Mouse (Mus musculus) gastrocnemius, postnatal 25 days (tissue): ENCODE measurements around the gene Rnf141. TPM values are rescaled to one million over a fixed set of nuclear protein-coding genes. Genes with fewer than 3 reads are reported as not detected.

Source experiments
- DNase-seq: peaks from one replicate; pipeline ENCODE4 v3.0.0; 2022
- microRNA-seq, 2 experiments: library from miRNA; unstranded; fragments of <30 nt; microRNA quantifications; one replicate each; pipeline ENCODE4 v1.2.0; 2021; ENCODE audit warnings: borderline replicate concordance in 2 of 2
- total RNA-seq, 2 experiments: library from RNA; stranded (reverse); gene quantifications; 1 replicate in 1 of 2; 2 replicates in 1 of 2; pipeline ENCODE4 v1.2.3; 2021

Rnf141 gene
- total RNA-seq, 2 experiments from 2014 or later = 16.8 to 18.6 TPM

- peak; percentile 50 for DNase-seq
Measured at GRCm38 (mm10) chr7:110768451-110769064, 75.7 kb downstream of the Rnf141 start.

GRCm38 (mm10) chr7:110768001-110768400 is 76.3 kb downstream of the Rnf141 start, which contains the start of gene Ampd3:
Ampd3 (plus strand) TSS chr7:110768206.
- DNase-seq = no peak

GRCm38 (mm10) chr7:110762605-110763180 is 81.6 kb downstream of the Rnf141 start:
- no peak for DNase-seq

- DNase-seq = no peak
Measured at GRCm38 (mm10) chr7:110756440-110756839, 87.8 kb downstream of the Rnf141 start.

- peak; percentile 36 for DNase-seq
Measured at GRCm38 (mm10) chr7:110753926-110754330, 90.3 kb downstream of the Rnf141 start.

GRCm38 (mm10) chr7:110753310-110753709 is 90.9 kb downstream of the Rnf141 start:
- no peak for DNase-seq

- no peak for DNase-seq
Measured at GRCm38 (mm10) chr7:110751634-110752033, 92.6 kb downstream of the Rnf141 start.

- no peak for DNase-seq
Measured at GRCm38 (mm10) chr7:110750834-110751233, 93.4 kb downstream of the Rnf141 start.

Small RNA genes within 50 kb of the gene (microRNA-seq; reads per million reads assigned to microRNA genes)
- 0 reads per million in 2 experiments for gene Gm47282

Other genes with a start within 250 kb of the Rnf141 start
- gene Sbf2, start 229.5 kb downstream of the Rnf141 start, total RNA-seq = 10 to 100 TPM; 11.2 to 12.4 TPM
- gene Adm, start 216.8 kb downstream of the Rnf141 start, total RNA-seq = 1 to 10 TPM; 3.1 to 3.4 TPM
- gene Ampd3, start 76.3 kb downstream of the Rnf141 start, total RNA-seq = 1 to 10 TPM; 3.9 to 9.1 TPM
- 1 to 10 TPM; 5.8 to 9.3 TPM for gene Lyve1, start 18.8 kb upstream of the Rnf141 start, total RNA-seq
- gene Mrvi1, start 138.0 kb upstream of the Rnf141 start, total RNA-seq = 1 to 10 TPM; 4.0 to 5.4 TPM
- 10 to 100 TPM; 13.6 to 14.4 TPM for gene Ctr9, start 184.5 kb upstream of the Rnf141 start, total RNA-seq
- gene Eif4g2, start 238.6 kb upstream of the Rnf141 start, total RNA-seq = 100 to 1,000 TPM; 617 to 661 TPM